Mouse (Mus musculus) naive thymus-derived CD4-positive, alpha-beta T cell, adult 2 months (primary cell): ENCODE data around the gene Fbln5.

Experiments
- DNase-seq: peaks from one replicate; pipeline ENCODE4 v3.0.0-alpha.2; 2011; ENCODE audit warnings: low read depth

The Fbln5 gene

DNA sequence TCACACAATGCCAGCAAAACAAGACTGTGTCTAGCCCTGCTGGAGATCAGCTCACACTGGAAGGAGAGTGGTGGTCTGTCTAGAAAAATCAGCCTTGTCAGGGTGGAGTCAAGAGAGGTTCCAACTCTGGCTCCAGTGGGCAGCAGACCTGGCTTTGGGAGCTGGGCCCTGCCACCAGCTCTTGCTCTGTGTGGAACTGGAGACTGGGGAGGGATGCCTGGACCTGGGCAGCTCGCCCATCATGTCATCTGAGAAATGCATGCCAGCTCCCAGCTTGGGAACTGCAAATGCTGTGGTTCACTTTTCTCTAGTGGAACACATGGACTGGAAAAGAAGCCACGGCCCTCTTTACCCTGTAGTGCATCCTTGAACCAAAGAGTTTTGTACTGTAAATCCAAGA, 8.3 kb downstream of the Fbln5 start:
- no peak for DNase-seq

DNA sequence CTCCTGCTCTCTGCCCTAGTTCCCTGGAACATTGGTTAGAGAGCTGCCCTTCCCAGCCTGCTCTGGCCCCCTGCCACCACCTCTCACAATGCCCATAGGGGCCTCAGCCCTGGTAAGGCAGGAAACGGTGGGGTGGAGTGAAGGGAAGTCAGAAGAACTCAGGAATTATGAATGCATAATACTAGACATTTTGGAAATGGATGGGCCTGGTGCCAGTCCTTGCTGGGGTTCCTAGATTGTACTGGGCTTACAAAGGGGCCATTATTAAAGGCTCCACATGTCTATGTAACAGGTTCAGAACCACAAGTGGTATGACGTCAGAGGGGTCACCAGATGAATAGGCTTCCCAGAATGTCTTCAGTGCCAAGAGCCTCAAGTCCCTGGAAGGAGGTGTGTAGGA, 11.5 kb downstream of the Fbln5 start:
- no peak for DNase-seq

DNA sequence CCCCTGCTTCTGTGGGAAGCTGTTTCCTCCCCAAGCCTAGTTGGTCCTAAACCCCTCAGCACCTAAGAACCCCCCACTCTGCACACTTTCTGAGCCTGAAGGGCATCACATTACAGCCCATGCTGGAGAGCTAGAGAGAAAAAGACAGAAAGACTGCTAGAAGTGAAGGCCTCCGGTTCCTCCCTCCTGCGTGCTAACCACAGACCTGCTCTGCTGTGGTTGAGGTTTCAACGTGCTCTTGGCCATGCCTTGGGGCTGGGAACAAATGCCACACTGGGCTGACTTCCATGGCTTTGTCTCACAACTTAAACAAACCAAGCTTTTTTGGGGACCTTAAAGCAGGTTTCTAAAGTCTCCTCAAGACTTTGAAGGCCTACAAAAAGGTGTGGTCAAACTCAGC, 16.4 kb downstream of the Fbln5 start:
- no peak for DNase-seq

DNA sequence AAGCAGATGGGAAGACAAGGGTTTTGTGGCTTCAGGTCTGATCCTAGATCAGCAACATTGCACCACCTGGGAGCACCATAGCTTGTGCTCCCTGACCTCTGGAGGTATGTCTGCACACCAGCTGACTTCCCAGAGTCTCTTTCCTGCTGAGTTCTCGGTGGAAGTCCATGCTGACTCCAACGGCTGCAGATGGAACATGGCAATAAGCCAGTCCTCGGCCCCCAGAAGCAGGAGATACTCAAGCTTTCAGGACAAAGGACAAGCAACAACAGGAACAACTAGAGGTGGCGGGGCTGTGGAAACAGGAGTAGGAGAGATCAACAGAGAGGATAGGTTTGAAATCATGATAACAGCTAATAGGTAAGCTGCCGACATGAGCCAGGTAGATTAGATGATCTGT, 17.1 kb downstream of the Fbln5 start:
- no peak for DNase-seq

DNA sequence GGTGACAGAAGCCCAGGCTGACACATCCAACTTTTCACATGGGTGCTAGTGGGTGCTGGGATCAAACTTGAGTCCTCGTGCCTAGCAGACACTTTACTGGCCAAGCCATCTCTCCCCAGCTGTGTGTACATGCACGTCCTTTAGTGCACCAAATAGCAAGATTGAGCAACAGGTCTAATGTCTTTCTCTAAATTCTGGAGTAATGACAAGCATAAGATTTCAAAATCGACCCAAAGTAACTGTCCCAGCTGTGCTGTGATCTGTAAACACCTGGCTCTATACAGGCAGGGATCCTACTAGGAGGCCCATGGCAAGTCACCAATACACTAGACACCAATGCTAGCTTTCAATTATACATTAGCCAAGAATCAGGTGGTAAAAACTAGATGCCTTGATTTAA, 17.8 kb downstream of the Fbln5 start:
- DNase-seq: no peak

DNA sequence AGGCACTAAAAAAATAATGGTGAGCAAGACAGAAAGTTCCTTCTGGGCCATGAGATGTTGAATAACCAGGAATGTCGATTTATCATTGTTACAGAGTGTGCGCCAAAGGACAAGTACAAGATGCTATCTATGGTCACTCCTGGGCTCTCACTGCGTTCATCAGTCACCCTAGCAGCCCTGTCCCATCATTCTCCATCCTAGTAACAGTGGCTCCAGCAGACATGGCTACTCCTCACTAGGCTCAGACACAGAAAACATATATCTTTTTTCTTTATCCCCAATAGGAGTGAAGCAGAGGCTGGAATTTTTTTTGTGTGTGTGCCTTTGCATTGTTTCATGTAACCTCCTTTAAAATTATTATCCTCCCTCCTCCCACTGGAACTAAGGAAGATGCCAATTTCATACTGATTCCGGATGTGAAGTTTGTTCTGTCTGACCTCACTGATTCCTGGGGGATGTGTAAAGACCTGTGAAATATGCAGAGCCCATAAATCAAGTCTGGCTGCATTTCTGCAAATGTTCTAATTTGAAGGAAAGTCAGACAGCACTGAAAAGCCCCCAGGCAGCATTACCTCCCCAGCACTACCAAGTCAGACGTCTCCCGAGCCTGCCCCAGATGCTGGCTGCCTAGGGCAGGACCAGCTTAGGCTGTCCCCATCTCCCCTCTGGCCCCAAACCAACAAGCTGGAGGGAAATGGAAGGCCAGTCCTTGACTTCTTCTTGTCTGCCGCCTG, 20.5 kb downstream of the Fbln5 start:
- DNase-seq: no peak

DNA sequence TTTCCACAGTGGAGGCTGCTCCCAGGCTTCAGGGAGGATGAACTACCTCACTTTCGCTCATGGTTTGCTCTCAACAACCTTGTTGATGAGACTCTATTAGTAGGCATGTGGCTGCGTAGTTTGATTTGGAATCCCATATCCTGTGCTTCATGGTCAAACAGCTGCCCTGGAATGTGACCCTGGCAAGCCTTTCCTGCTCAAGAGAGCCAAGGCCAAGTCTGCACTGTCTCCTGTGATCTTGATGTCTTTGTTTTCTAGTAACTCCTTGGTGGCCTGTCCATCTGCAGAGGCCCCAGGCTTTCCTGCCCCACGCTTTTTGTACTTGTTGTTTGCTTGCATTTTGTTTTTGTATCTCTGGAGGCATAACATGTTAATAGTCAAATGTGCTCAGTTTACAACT, 24.4 kb downstream of the Fbln5 start:
- no peak for DNase-seq

DNA sequence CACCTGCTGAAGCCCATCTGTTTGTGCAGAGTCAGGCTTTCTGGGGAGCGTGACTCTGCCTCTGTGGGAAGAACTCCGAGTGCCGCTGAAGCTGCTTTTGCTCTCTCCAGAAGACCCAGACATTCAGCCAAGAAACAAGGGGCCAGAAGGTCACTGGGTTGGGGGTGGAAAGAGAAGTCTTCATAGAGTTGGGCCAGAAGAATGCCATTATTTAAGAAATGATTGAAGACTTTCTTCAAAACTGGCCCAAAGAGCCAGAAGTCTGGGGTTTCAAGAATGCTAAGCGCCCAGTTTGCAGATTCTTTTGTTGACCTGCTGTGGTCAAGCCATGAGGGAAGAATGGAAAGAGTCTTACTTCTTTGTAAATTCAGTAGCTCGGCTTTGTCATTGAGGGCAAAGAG, 25.6 kb downstream of the Fbln5 start:
- DNase-seq: no peak

DNA sequence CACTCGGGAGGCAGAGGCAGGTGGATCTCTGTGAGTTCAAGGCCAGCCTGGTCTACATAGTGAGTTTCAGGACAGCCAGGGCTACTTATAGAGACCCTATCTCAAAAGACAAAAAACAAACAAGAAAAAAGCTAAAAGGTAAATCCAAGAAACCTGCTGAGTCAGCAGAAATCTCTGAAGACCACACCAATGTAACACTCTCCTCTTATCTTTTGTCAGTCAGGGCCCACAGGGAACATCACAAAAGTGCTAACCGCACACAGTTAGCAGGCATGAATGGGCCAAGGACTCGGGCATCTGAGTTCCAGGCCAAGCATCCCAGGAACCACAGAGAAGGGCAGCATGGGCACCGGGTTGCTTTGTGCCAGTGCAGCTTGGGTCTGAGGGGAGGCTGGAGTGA, 26.2 kb downstream of the Fbln5 start:
- no peak for DNase-seq

DNA sequence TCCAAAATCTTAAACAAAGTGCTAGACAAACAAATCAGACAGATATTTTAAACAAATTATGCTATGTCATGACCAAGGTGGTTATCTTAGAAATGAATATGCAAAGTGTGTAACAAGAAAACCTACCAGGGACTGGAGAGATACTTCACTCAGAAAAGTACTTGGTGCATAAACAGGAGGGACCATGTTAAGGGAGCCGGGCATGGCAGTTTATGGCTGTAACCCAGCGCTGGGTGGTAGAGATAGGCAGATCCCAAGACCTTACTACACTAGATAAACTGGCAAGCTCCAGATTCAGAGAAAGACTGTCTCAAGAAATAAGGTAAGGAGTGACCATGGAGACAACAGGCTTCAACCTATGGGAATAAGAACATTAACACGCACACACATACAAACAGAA, 29.1 kb downstream of the Fbln5 start:
- no peak for DNase-seq

DNA sequence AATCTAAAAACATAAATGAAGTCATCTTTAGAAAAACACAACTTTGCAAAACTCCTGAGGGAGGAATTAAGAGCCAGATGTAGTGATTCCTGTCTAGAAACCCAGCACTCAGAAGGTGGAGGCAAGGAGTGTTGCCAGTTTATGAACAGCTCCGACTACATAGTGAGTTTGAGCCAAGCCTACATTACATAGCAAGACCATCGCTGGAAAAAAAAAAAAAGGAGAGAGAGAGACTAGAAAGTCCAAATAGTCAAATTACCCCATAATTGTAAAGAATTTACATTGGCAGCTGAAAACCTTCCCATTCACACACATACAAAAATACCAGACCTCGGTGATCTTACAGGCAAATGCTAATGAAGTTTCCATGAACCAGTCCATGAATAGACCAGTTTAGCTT, 29.6 kb downstream of the Fbln5 start:
- DNase-seq: no peak

DNA sequence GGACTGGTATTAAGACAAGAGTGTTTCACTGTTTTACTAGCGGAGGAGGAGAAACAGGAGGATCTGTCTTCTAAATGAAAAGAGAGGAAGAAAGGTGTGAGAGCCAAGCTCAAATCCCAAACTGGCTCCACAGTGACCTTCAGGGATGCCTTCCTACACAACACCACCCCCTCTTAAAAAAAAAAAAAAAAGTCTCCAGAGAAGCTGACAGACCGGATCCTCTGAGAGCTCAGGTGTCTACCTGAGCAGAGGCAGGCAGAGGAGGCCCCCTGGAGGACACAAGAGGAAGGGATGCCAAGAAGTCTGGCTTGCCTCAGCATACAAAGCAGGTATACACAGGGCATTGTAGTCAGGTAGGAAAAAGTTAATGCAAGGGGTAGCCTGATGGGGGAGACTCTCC, 36.1 kb downstream of the Fbln5 start:
- no peak for DNase-seq

DNA sequence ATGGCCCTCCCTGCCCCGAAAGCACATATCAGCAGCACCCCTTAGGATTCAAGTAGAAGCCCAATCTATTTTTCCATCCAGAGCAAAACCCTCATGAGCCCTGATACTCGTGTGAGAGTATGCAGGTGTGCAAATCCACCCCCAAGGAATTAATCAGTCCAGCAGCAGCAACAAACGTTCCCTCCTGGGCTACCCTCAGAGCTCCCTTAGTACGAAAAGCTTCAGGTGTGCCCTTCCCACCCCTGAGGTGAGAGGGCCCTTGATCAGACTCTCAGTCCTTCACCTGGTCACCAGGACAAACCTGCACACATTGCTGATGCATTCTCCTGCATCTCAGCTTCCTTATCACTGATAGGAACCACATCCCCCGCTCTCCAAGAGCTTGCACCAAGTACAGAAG, 37.9 kb downstream of the Fbln5 start:
- no peak for DNase-seq

DNA sequence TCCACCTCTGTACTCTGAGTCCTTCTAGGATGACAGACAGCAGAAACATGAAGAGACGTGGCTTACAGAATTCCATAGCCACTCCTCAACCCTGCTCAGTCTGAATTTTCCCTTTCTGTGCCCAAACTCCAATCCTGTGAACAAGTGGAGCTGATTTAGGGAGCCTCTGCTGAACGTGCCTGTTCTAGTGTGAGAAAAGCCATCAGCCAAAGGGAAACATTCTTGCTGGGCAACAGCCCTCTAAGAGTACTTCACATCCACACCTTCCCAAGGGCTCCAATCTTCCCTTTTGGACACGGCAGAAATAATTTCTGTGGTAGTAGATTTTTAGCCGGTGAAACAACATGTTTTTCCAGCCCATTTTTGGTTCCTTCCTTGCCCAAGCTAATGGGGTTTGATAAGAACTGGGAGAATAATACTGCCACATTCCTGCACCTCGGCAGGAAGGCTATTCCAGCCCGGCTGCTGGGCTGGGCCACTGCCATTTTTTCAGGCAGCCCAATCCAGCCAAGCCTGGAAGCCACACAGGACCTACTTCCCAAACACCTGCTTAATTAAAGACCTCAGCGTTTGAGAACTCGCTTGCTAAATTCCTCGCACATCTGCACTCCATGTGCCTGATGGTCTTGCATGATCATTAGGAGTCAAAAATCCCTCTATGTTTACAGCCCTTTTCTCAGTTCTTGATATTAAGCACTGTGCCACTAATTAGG, 41.1 kb downstream of the Fbln5 start:
- no peak for DNase-seq

DNA sequence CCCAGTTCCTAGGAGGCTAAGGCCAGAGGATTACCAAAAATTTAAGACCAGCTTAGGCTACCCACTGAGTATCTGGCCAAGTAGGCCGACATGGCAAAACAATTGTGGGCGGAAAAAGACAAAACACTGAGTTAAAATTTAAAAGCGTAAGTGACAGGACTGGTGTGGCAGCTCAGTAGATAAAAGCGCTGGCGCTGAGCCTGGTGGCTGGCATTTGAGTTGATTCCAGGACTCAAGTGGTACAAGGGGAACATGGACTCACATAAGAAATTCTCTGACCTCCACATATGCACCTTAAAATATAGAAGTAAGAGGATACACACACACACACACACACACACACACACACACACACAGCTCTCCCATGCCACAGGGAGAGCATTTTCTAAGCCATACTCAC, 42.5 kb downstream of the Fbln5 start:
- no peak for DNase-seq

DNA sequence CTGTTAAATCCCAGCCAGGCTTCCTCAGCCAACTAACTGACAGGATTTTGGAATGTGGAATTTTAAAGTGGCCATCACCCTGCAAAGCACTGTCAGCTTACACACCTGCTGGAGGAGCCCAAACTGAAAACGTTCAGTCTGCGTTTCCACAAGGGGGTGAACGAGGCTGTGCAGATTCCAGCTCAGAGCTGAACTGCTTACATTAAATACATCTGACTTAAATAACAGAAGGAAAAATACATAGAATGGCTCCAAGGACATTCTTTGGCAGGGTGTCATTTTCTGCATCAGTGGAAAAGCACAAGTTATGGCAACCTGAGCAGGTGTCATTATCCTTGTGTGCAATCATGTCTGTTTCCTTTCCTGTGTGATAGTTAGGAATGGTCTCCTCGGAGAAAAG, 44.7 kb downstream of the Fbln5 start:
- no peak for DNase-seq

DNA sequence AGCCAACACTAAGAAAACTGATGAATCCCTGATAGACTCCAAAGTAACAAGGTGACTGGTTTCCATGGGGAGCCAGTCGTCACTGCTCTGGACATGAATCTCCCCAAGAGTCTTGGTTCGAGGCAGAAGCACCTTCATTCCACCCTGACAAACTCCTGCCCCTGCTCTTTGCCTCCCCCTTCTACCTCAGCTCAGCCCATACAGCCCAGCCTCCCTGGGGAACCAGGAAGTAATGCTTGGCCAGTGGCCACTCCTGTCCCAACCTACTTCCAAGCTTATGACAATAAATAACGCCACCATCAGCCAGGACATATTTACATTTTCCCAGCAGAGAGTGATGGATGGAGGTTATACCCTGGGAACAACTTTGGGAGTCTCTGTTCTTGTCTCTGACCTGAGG, 45.9 kb downstream of the Fbln5 start:
- no peak for DNase-seq

DNA sequence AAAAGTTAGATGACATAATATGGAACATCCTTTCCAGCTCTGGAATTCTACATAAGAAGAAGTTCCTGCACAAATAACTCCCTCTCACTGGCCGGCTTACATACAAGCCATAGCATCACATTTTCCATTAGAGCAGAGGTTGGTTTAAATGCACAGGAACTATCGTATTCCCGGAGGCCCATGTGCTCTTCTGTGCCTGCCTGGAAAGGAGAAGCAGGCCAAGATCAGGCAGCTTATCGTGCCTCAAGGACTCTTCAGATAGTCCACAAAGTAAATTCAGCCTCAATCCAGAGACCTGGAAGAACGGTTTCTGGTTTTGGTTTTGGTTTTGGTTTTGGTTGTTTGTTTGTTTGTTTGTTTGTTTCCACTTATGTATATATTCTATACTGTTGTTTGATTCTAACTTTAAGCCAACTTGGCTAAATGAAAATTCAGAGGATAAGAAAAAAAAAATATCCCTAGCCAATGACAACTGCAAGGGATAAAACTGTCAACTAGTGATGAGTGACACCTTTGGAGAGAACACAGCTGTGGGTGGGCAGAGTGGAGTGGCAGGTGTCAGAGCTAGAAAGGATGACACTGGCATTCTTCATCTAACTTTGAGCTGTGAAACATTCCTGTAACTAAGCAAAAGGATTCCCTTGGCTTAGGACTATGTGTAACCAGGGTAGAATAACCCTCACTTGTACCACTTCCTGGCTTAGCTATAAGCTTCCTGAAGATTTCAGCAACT, 48.4 kb downstream of the Fbln5 start:
- no peak for DNase-seq

DNA sequence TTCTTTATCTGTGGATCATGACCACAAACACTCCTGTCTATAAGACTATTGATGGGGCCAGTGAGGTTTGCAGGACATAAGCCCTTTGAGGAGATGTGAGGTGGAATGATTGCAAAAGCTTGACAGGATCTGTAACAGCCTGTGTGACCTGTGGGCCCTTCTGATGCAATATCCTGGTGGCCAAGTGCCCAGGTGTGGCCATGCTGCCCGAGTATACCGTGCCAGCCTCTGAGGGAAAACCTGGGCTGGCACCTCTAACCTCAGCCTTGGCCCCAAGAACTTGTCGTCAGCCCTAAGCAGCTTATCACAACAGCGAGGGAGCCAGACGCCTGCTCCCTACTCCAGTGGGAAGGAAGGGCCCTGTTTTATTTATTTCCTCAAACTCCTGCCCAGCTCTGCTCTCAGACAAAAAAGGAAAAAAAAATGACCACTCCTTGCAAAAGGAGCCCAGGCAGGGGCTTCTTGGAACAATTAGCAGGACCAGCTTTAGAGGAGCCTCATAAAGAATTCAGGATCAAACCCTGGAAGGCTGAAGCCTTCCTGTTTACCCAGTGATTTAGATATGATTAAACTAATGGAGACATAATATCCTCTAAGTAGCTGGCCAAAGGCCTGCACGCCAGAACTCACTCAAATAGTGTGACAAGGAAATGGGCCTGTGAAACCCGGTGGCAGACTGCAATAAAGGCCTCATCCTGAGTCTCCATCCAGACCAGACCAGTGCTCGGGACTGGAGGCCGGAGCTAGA, 51.4 kb downstream of the Fbln5 start:
- DNase-seq: no peak

DNA sequence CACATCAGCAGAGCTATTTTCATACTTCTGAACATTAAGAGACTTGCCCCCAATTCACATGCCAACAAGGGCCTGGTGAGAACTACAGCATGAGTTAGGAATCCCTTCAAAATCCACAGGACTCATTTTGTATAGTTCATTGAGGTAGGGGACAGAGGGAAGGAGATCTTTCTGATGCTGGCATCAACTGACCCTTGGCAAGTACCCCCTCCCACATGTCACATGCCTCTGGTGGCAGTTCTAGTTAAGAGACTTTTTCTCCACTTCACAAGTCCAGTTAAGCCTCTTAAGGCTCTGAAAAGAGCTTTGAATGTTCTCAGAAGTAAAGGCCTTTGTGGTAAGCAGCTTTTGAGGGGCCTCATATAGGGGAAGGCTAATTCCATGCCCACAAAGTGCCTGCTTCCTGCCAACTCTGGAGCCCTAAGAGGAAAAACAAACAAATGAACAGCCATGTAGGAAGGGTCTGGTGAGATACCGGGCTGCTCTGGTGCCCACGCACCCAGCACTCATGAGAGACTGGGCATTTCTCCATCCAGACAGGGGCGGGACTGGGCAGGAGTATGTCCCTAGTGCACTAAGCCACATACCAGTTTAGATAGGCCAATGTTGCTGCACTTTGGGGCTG, 52.5 kb downstream of the Fbln5 start:
- DNase-seq: no peak

DNA sequence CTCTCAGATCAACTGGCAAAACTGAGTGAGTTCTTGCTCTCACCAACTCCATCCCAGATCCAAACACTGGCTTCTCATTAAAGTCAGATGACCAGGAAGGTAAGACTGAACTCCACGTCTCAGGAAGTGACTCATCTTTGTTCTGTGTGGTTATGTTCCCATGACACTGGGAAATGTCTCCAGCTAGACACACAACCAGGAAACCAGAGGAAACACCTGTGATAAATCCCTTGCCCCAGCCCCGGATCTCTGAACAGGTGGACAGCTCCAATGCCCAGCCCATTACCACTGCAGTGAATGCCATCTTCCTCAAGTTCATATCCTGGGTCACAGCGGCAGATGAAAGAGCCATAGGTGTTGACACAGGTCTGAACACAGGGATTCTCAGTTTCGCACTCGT, 54.0 kb downstream of the Fbln5 start:
- no peak for DNase-seq

DNA sequence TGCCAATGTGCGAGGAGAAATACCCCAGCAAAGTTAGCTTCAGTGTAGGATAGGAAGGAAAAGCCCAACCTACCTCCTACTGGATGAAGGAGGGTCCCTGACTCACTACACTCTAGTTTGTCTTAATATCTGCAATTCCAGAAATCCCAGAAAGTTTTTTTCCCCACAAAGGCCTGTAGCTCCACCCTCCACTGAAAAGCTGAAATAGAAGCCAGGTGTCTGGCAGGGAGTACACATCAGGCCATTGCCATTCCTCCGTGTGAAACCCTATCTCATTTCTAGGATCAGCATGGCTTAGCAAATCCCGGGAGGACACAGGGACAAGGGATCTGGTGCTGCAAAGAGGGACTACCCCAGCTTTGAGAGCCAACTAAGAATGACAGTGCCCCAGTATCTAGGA, 55.8 kb downstream of the Fbln5 start:
- no peak for DNase-seq
